Mouse (Mus musculus) small intestine, adult 2 months (tissue): ENCODE results near the gene Actn2.

Experiments
- CTCF ChIP-seq: fragments of 200-500 bp; IDR thresholded peaks from 2 replicates; pipeline ENCODE4 v1.5.1; 2012; ENCODE audit warnings: low read depth, mild to moderate bottlenecking, control low read depth, inconsistent platforms, low read length, moderate library complexity, mixed read lengths; ENCODE audit not compliant: insufficient replicate concordance, insufficient read length; ENCODE audit errors: extremely low read depth
- POLR2A ChIP-seq: fragments of 200-500 bp; IDR thresholded peaks from 2 replicates; pipeline ENCODE4 v1.6.1; 2012; ENCODE audit warnings: low read depth, mild to moderate bottlenecking, control low read depth, inconsistent platforms, low read length, moderate library complexity

- TF ChIP-seq CTCF (no peak), POLR2A (no peak)
Observed at GRCm38 (mm10) chr13:12331528-12331927, 9.0 kb downstream of the Actn2 start.
